Mouse (Mus musculus): ENCODE measurements at regions not wholly inside any gene's neighbourhood (a gene's known extent, or its start where the extent isn't known, plus 50 kb on each side); places are given as distances from the start of the nearest gene placed in this dataset.

DNA sequence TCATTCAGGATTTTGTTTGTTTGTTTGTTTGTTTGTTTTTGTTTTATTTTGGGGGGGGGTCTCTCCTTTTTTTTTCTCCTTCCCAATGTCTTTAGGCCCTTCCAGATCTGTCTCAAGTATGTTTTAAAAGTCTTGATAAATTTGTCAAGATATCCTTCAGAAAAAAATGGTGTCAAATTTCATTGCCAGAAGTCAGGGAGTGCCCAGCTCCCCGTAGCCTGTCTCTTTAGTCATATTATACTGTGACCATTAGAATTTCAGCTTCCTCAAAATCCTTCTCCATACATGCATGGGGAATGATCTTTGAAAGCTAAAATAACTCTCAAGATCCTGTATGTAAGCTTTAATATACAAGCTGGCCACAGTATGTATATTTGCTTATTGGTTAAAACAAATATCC, 134.3 kb upstream of the Lpp start:
- no peak for TF ChIP-seq CTCF (IDR thresholded peaks at IDR 0.05; ENCODE audit: low read depth)
- no peak for TF ChIP-seq EP300 (optimal IDR thresholded peaks at IDR 0.05)

Data from stomach, postnatal 0 days (tissue).